8 mouse cellular contexts compared by ENCODE assay signal in genomic region chr5:115187188-115188131, GRCm38 (mm10). TPM values are rescaled to one million over a fixed set of nuclear protein-coding genes. Genes with fewer than 3 reads are reported as not detected.
DNase-seq lines count a peak whose midpoint lies in the region; ATAC-seq and TF ChIP-seq lines count a peak whose summit lies in the region.

No protein-coding gene starts in this region.

- H3K4me3 ChIP-seq in gastrocnemius, adult 2 months: peak overlapping the region; percentile 65
- H3K4me3 ChIP-seq in hindbrain, postnatal 0 days (ENCODE audit: low read length): peak overlapping the region; percentile 14; the same call in 1 of the 2 replicates

- H3K27ac ChIP-seq in gastrocnemius, adult 2 months: peak overlapping the region; percentile 77
- H3K27ac ChIP-seq in hindbrain, postnatal 0 days: peak overlapping the region; percentile 60

- intact Hi-C loops in gastrocnemius, adult 2 months (cut with DNase I): loop anchor here (1.0 to 5.0 kb wide), 3 partner anchors 49 to 210 kb away; partner anchors contain the start of gene Cox6a1

- peak; percentile 99 for TF ChIP-seq CTCF in gastrocnemius, adult 2 months (IDR thresholded peaks at IDR 0.05)
- TF ChIP-seq CTCF in hindbrain, postnatal 0 days (IDR thresholded peaks at IDR 0.05; ENCODE audit: low read depth): peak; percentile 87

- H3K36me3 ChIP-seq in hindbrain, postnatal 0 days (ENCODE audit: insufficient read depth, low read length): no peaks in the 10 kb centered on the region

- H3K4me2 ChIP-seq in hindbrain, postnatal 0 days (ENCODE audit: low read depth, low read length): peak overlapping the region; percentile 43

- 14% methylated on average over 26 of the region's 26 CpGs for WGBS in hindbrain, postnatal 0 days

- 0 out of 2 replicates have a peak overlapping the region, but pooled peaks have one; percentile 13 for H3K9ac ChIP-seq in hindbrain, postnatal 0 days (replicated peaks; ENCODE audit: low read length)

- peak; percentile 81 for ATAC-seq in hindbrain, postnatal 0 days

- DNase-seq in WW6 (ENCODE audit: low read depth, low spot score): peak; percentile 90
- peak; percentile 87 to 94 for DNase-seq in cerebellum, postnatal 4 days (ENCODE audit: low spot score in 2 of 2)
- DNase-seq in gastrocnemius, adult 2 months: peak; percentile 97
- DNase-seq in hindbrain, postnatal 0 days (ENCODE audit: low spot score): peak; percentile 93
- DNase-seq in left cerebral cortex, adult 18-20 months (ENCODE audit: low spot score in 2 of 2): peak; percentile 94 to 97
- DNase-seq in lung, postnatal 4 days: peak; percentile 91 to 95
- peak; percentile 81 for DNase-seq in retina, postnatal 7 days (ENCODE audit: low read depth, low spot score)
- peak; percentile 88 for DNase-seq in urinary bladder, adult 2 months (ENCODE audit: low spot score)

- H3K27me3 ChIP-seq in hindbrain, postnatal 0 days (ENCODE audit: insufficient read depth, low read length): peaks cover 12% of the 10 kb centered on the region; the same call in 1 of the 2 replicates

- no peaks in the 10 kb centered on the region for H3K9me3 ChIP-seq in hindbrain, postnatal 0 days (ENCODE audit: low read length)

- peaks cover 28% of the 10 kb centered on the region for H3K4me1 ChIP-seq in hindbrain, postnatal 0 days (ENCODE audit: insufficient read depth, low read length)

RNA-seq across cellular contexts. Expression of gene Cabp1, which starts 6.7 kb away (rescaled TPM):
- 1 to 10 TPM in 1 of 2 experiments, under 1 TPM in 1; 0.79 to 1.5 TPM for total RNA-seq in gastrocnemius, adult 2 months (2021)
- total RNA-seq in hindbrain, postnatal 0 days (2014; rRNA removed): 21.4 and 34.6 TPM in 2 replicates
- polyA plus RNA-seq in hindbrain, postnatal 0 days (2015; fragmentation: Nextera tagmentation; extraction: Ambion mirVana): 20.9 and 23.6 TPM in 2 replicates
- total RNA-seq in left cerebral cortex, adult 18-20 months (2021): 100 to 1,000 TPM; 288 to 320 TPM
- polyA plus RNA-seq in urinary bladder, adult 2 months (2012; rRNA removed): 3.6 and 3.9 TPM in 2 replicates

RNA-seq across cellular contexts. Expression of gene Mlec, which starts 29.5 kb away (rescaled TPM):
- 100 to 1,000 TPM; 138 to 200 TPM for total RNA-seq in gastrocnemius, adult 2 months (2021)
- total RNA-seq in hindbrain, postnatal 0 days (2014; rRNA removed): 65.5 and 80.9 TPM in 2 replicates
- 15.5 and 20.6 TPM in 2 replicates for polyA plus RNA-seq in hindbrain, postnatal 0 days (2015; fragmentation: Nextera tagmentation; extraction: Ambion mirVana)
- 10 to 100 TPM; 88.6 to 93.5 TPM for total RNA-seq in left cerebral cortex, adult 18-20 months (2021)
- polyA plus RNA-seq in urinary bladder, adult 2 months (2012; rRNA removed): 82.1 and 95.2 TPM in 2 replicates

RNA-seq across cellular contexts. Expression of gene Pop5, which starts 48.2 kb away (rescaled TPM):
- 10 to 100 TPM; 27.8 to 51.7 TPM for total RNA-seq in gastrocnemius, adult 2 months (2021)
- 28.8 and 55.6 TPM in 2 replicates for total RNA-seq in hindbrain, postnatal 0 days (2014; rRNA removed)
- 99.1 and 99.3 TPM in 2 replicates for polyA plus RNA-seq in hindbrain, postnatal 0 days (2015; fragmentation: Nextera tagmentation; extraction: Ambion mirVana)
- total RNA-seq in left cerebral cortex, adult 18-20 months (2021): 100 to 1,000 TPM in 1 of 2 experiments, 10 to 100 TPM in 1; 95.9 to 111 TPM
- polyA plus RNA-seq in urinary bladder, adult 2 months (2012; rRNA removed): 52.7 and 63.5 TPM in 2 replicates

RNA-seq across cellular contexts. Expression of gene Unc119b, which starts 52.7 kb away (rescaled TPM):
- 10 to 100 TPM; 11.8 to 15.7 TPM for total RNA-seq in gastrocnemius, adult 2 months (2021)
- total RNA-seq in hindbrain, postnatal 0 days (2014; rRNA removed): 27.0 and 32.1 TPM in 2 replicates
- 22.5 and 23.4 TPM in 2 replicates for polyA plus RNA-seq in hindbrain, postnatal 0 days (2015; fragmentation: Nextera tagmentation; extraction: Ambion mirVana)
- 10 to 100 TPM; 28.8 to 28.9 TPM for total RNA-seq in left cerebral cortex, adult 18-20 months (2021)
- polyA plus RNA-seq in urinary bladder, adult 2 months (2012; rRNA removed): 24.0 and 27.4 TPM in 2 replicates

Comparison
In these comparisons a context has a peak if more than half of its experiments do, and no peak if none do; other contexts are left out.
1. Peak in every context shown above with its lines: DNase-seq, ATAC-seq, H3K4me3 ChIP-seq and H3K27ac ChIP-seq.